Comparison of ENCODE assay signal across 25 mouse cellular contexts in the genomic region with DNA sequence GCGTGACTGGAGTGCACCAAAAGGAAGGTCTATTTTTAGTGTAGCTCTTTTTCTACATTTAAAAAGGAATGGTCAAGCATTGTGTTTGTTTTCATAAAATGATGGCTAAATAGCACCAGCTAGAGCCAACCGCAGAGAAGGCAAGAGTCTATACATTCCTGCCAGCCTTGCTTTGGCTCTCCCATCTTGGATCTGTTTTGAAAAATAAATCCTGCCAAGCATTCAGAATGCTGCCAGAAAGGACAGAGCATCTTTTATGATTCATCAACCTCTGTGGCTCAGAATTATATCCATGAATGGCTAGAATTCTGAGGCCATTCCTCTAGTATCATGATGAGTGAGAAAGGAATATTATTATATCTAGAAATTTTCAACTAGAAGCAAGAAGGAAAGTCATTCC.
DNase-seq lines count a peak whose midpoint lies in the region; ATAC-seq and TF ChIP-seq lines count a peak whose summit lies in the region.
"Had no signal": no experiment of that assay in that cellular context is flagged by ENCODE, and none has a peak within 500 bp of the region (broad histone marks: within the 10 kb centered on the region; RNA-seq: fewer than 3 reads in every experiment).

No protein-coding gene starts in this region.

- DNase-seq in embryonic facial prominence, embryonic 14.5 days (ENCODE audit: low spot score), result peak; percentile 3
- DNase-seq in embryonic facial prominence, embryonic 10.5 days (ENCODE audit: low spot score), result no peak
- DNase-seq in hindbrain, postnatal 0 days (ENCODE audit: low spot score), result peak; percentile 45
- peak; percentile 35 for DNase-seq in brain, adult 2 months (ENCODE audit: low read depth, low spot score)
- DNase-seq in right cerebral cortex, adult 2 months (ENCODE audit: low spot score in 2 of 2), result no peak
- DNase-seq: adrenal gland, adult 8-10 months; gastrocnemius, adult 2 months; gastrocnemius, postnatal 36 days; heart, adult 18-20 months; heart, postnatal 36 days; kidney, adult 18-20 months; kidney, postnatal 25 days; liver, postnatal 0 days; lung, postnatal 4 days; right cerebral cortex, postnatal 14 days; thymus, postnatal 4 days had no signal

- WGBS in embryonic facial prominence, embryonic 14.5 days, result 66% methylated on average over 2 of the region's 2 CpGs
- 84% methylated on average over 2 of the region's 2 CpGs for WGBS in embryonic facial prominence, embryonic 10.5 days
- WGBS in hindbrain, postnatal 0 days, result 44% methylated on average over 2 of the region's 2 CpGs
- 79% methylated on average over 2 of the region's 2 CpGs for WGBS in hindbrain, embryonic 12.5 days

- TF ChIP-seq CTCF in hindbrain, postnatal 0 days (IDR thresholded peaks at IDR 0.05; ENCODE audit: low read depth), result peak; percentile 17; the same call in 1 of the 2 replicates

- no peaks in the 10 kb centered on the region for H3K9me3 ChIP-seq in embryonic facial prominence, embryonic 14.5 days (ENCODE audit: control insufficient read depth, low read length)
- H3K9me3 ChIP-seq in embryonic facial prominence, embryonic 10.5 days, result no peaks in the 10 kb centered on the region
- no peaks in the 10 kb centered on the region for H3K9me3 ChIP-seq in hindbrain, postnatal 0 days (ENCODE audit: low read length)
- no peaks in the 10 kb centered on the region for H3K9me3 ChIP-seq in hindbrain, embryonic 12.5 days (replicated peaks)
- H3K9me3 ChIP-seq: kidney, embryonic 15.5 days; liver, embryonic 12.5 days; megakaryocyte, embryonic 14.5 days; midbrain, embryonic 12.5 days had no signal

- no peak overlapping the region for H3K9ac ChIP-seq in embryonic facial prominence, embryonic 14.5 days (ENCODE audit: low read depth, low read length)
- H3K9ac ChIP-seq in hindbrain, postnatal 0 days (replicated peaks; ENCODE audit: low read length), result no peak overlapping the region
- H3K9ac ChIP-seq in hindbrain, embryonic 12.5 days, result no peak overlapping the region
- H3K9ac ChIP-seq: hindbrain, embryonic 14.5 days; kidney, embryonic 15.5 days; liver, embryonic 12.5 days; liver, postnatal 0 days; midbrain, embryonic 12.5 days had no signal

- no peaks in the 10 kb centered on the region for H3K27me3 ChIP-seq in embryonic facial prominence, embryonic 14.5 days (replicated peaks; ENCODE audit: control insufficient read depth, insufficient read depth, low read length)
- no peaks in the 10 kb centered on the region for H3K27me3 ChIP-seq in embryonic facial prominence, embryonic 10.5 days (replicated peaks; ENCODE audit: low read depth, poor library complexity, severe bottlenecking)
- no peaks in the 10 kb centered on the region for H3K27me3 ChIP-seq in hindbrain, postnatal 0 days (ENCODE audit: insufficient read depth, low read length)
- no peaks in the 10 kb centered on the region for H3K27me3 ChIP-seq in hindbrain, embryonic 12.5 days
- H3K27me3 ChIP-seq: CH12.LX; kidney, embryonic 15.5 days; liver, embryonic 12.5 days; megakaryocyte, embryonic 14.5 days; midbrain, embryonic 12.5 days had no signal

- ATAC-seq in embryonic facial prominence, embryonic 14.5 days (ENCODE audit: low read depth), result no peak
- ATAC-seq in hindbrain, postnatal 0 days, result no peak
- ATAC-seq in hindbrain, embryonic 12.5 days (ENCODE audit: low FRiP score), result no peak
- ATAC-seq: liver, embryonic 12.5 days; liver, postnatal 0 days had no signal

- no peak overlapping the region for H3K4me2 ChIP-seq in embryonic facial prominence, embryonic 14.5 days (ENCODE audit: low read depth, low read length)
- H3K4me2 ChIP-seq in hindbrain, postnatal 0 days (ENCODE audit: low read depth, low read length), result no peak overlapping the region
- H3K4me2 ChIP-seq in hindbrain, embryonic 12.5 days (replicated peaks), result no peak overlapping the region
- H3K4me2 ChIP-seq: heart, embryonic 11.5 days; hindbrain, embryonic 14.5 days; kidney, embryonic 15.5 days; liver, embryonic 12.5 days; midbrain, embryonic 12.5 days had no signal

- H3K27ac ChIP-seq in embryonic facial prominence, embryonic 14.5 days (replicated peaks; ENCODE audit: low read depth, low read length), result no peak overlapping the region
- H3K27ac ChIP-seq in embryonic facial prominence, embryonic 10.5 days (replicated peaks), result no peak overlapping the region
- no peak overlapping the region for H3K27ac ChIP-seq in hindbrain, postnatal 0 days
- no peak overlapping the region for H3K27ac ChIP-seq in hindbrain, embryonic 12.5 days
- H3K27ac ChIP-seq: gastrocnemius, adult 2 months; hindbrain, embryonic 14.5 days; kidney, embryonic 15.5 days; left cerebral cortex, adult 2 months; liver, embryonic 12.5 days; midbrain, embryonic 12.5 days had no signal

- H3K4me3 ChIP-seq in embryonic facial prominence, embryonic 14.5 days (ENCODE audit: low read depth, low read length), result no peak overlapping the region
- H3K4me3 ChIP-seq in embryonic facial prominence, embryonic 10.5 days, result no peak overlapping the region
- H3K4me3 ChIP-seq in hindbrain, postnatal 0 days (ENCODE audit: low read length), result no peak overlapping the region
- H3K4me3 ChIP-seq in hindbrain, embryonic 12.5 days, result no peak overlapping the region
- H3K4me3 ChIP-seq: gastrocnemius, adult 2 months; kidney, embryonic 15.5 days; left cerebral cortex, adult 2 months; liver, embryonic 12.5 days; megakaryocyte, embryonic 14.5 days; midbrain, embryonic 12.5 days had no signal

- H3K36me3 ChIP-seq in embryonic facial prominence, embryonic 14.5 days (ENCODE audit: control insufficient read depth, insufficient read depth, low read length), result no peaks in the 10 kb centered on the region
- no peaks in the 10 kb centered on the region for H3K36me3 ChIP-seq in embryonic facial prominence, embryonic 10.5 days (replicated peaks)
- no peaks in the 10 kb centered on the region for H3K36me3 ChIP-seq in hindbrain, postnatal 0 days (ENCODE audit: insufficient read depth, low read length)
- H3K36me3 ChIP-seq in hindbrain, embryonic 12.5 days, result no peaks in the 10 kb centered on the region
- H3K36me3 ChIP-seq: kidney, embryonic 15.5 days; liver, embryonic 12.5 days; midbrain, embryonic 12.5 days had no signal

- H3K4me1 ChIP-seq in embryonic facial prominence, embryonic 14.5 days (ENCODE audit: control insufficient read depth, insufficient read depth, low read length), result no peaks in the 10 kb centered on the region
- H3K4me1 ChIP-seq in embryonic facial prominence, embryonic 10.5 days, result no peaks in the 10 kb centered on the region
- H3K4me1 ChIP-seq in hindbrain, postnatal 0 days (ENCODE audit: insufficient read depth, low read length), result no peaks in the 10 kb centered on the region
- no peaks in the 10 kb centered on the region for H3K4me1 ChIP-seq in hindbrain, embryonic 12.5 days
- H3K4me1 ChIP-seq: kidney, embryonic 15.5 days; liver, embryonic 12.5 days; megakaryocyte, embryonic 14.5 days; midbrain, embryonic 12.5 days had no signal

Comparison
In these comparisons a context has a peak if more than half of its experiments do, and no peak if none do; other contexts are left out.
1. DNase-seq: peak in embryonic facial prominence, embryonic 14.5 days (single experiment), hindbrain, postnatal 0 days (single experiment) and brain, adult 2 months (single experiment); none in embryonic facial prominence, embryonic 10.5 days (single experiment) and right cerebral cortex, adult 2 months (0 of 2).